Mouse (Mus musculus) MEL (cell line): ENCODE measurements around the gene Etd.

Experiments used
- E2F4 ChIP-seq: IDR thresholded peaks from 2 replicates; pipeline ENCODE4 v1.6.1; 2011; ENCODE audit warnings: low read depth, low read length, improper control_type of control experiment, borderline replicate concordance
- POLR2A ChIP-seq, 2 experiments: IDR thresholded peaks; 2 replicates each; pipeline ENCODE4 v1.6.1; 2011 to 2012; ENCODE audit warnings: low read length in 2 of 2, mild to moderate bottlenecking in 2 of 2, control low read depth in 1 of 2, improper control_type of control experiment in 1 of 2, low read depth in 1 of 2, moderate library complexity in 1 of 2; ENCODE audit not compliant: control insufficient read depth in 1 of 2, insufficient read depth in 1 of 2, poor library complexity in 1 of 2
- TAL1 ChIP-seq: IDR thresholded peaks from 2 replicates; pipeline ENCODE4 v1.6.1; 2012; ENCODE audit warnings: mild to moderate bottlenecking, inconsistent platforms, low read length, moderate library complexity, mixed read lengths
- USF1 ChIP-seq: IDR thresholded peaks from 2 replicates; pipeline ENCODE4 v1.6.1; 2014; ENCODE audit warnings: low read depth, mild to moderate bottlenecking, inconsistent platforms, low read length, improper control_type of control experiment, moderate library complexity

GRCm38 (mm10) chrX:53459573-53459972, 24.9 kb downstream of the Etd start:
- TF ChIP-seq TAL1 (no peak), USF1 (no peak), E2F4 (no peak), POLR2A (IDR thresholded peaks at IDR 0.05; ENCODE audit: control insufficient read depth in 1 of 2, insufficient read depth in 1 of 2, low read depth in 1 of 2, low read length in 2 of 2, poor library complexity in 1 of 2) (no peak)
